ENCODE assay signal across 9 mouse cellular contexts in genomic region chr3:89314791-89315190, GRCm38 (mm10). TPM values are rescaled to one million over a fixed set of nuclear protein-coding genes. Genes with fewer than 3 reads are reported as not detected.
A peak's percentile ranks its signal among the peaks of the same experiment; 100 is the strongest.
DNase-seq lines count a peak whose midpoint lies in the region; ATAC-seq and TF ChIP-seq lines count a peak whose summit lies in the region.
"Had no signal": no experiment of that assay in that cellular context is flagged by ENCODE, and none has a peak within 500 bp of the region (broad histone marks: within the 10 kb centered on the region; RNA-seq: fewer than 3 reads in every experiment).

No protein-coding gene starts in this region.

- no peak for ATAC-seq in forebrain, embryonic 16.5 days

- in situ Hi-C loops in CH12.LX (cut with MboI; ENCODE audit: low pct_ligation_motif_present, low pct_unique_long_range_greater_than_20kb, low sequenced_read_pairs) = no loop called here

- intact Hi-C loops in heart, postnatal 14 days (cut with DNase I) = loop anchor here (2.0 kb wide), 1 partner anchor 170 kb away; no protein-coding TSS in a partner anchor

- H3K4me2 ChIP-seq in CH12.LX (ENCODE audit: insufficient read depth, low read depth, poor library complexity, severe bottlenecking) = 0 out of 2 replicates have a peak overlapping the region, but pooled peaks have one; percentile 58
- no peak overlapping the region for H3K4me2 ChIP-seq in forebrain, embryonic 16.5 days (ENCODE audit: low read length)

- TF ChIP-seq RAD21 in CH12.LX (IDR thresholded peaks at IDR 0.05; ENCODE audit: low read depth, low read length) = no peak

- H3K9ac ChIP-seq in CH12.LX (ENCODE audit: insufficient read depth, low read depth) = no peak overlapping the region
- peak overlapping the region; percentile 51 for H3K9ac ChIP-seq in forebrain, embryonic 16.5 days (replicated peaks; ENCODE audit: low read depth, low read length)

- 52% methylated on average over 2 of the region's 2 CpGs for WGBS in heart, embryonic 10.5 days
- WGBS in forebrain, embryonic 16.5 days = 38% methylated on average over 2 of the region's 2 CpGs

- peak overlapping the region; percentile 57 for H3K4me3 ChIP-seq in heart, embryonic 10.5 days
- H3K4me3 ChIP-seq in CH12.LX (replicated peaks in 1 of 3; ENCODE audit: low read depth in 2 of 3, low read length in 2 of 3, poor library complexity in 1 of 3) = peak overlapping the region in 2 of 3 experiments; percentile 45 to 50
- no peak overlapping the region for H3K4me3 ChIP-seq in forebrain, embryonic 16.5 days (replicated peaks; ENCODE audit: low read length)

- DNase-seq in heart, embryonic 10.5 days (ENCODE audit: low spot score) = no peak
- no peak for DNase-seq in heart, postnatal 14 days
- DNase-seq in CH12.LX (ENCODE audit: extremely low read depth) = no peak
- peak; percentile 59 for DNase-seq in lung, postnatal 10 days
- no peak for DNase-seq in spleen, postnatal 4 days (ENCODE audit: low spot score in 2 of 2)
- DNase-seq in B cell, adult 2 months = no peak
- no peak for DNase-seq in T-cell, adult 2 months (ENCODE audit: low spot score)

- no peak for TF ChIP-seq CTCF in CH12.LX (conservative IDR thresholded peaks at IDR 0.05 in 1 of 2, IDR thresholded peaks at IDR 0.05 in 1 of 2; ENCODE audit: low read depth in 2 of 2, low read length in 2 of 2)

- H3K4me1 ChIP-seq in heart, embryonic 10.5 days = peaks cover 47% of the 10 kb centered on the region
- peaks cover 25 to 56% of the 10 kb centered on the region in 2 experiments for H3K4me1 ChIP-seq in CH12.LX (ENCODE audit: control insufficient read depth in 1 of 2, insufficient read depth in 2 of 2)
- H3K4me1 ChIP-seq in forebrain, embryonic 16.5 days (replicated peaks; ENCODE audit: control insufficient read depth, insufficient read depth, low read length) = peaks cover 46% of the 10 kb centered on the region

- TF ChIP-seq POLR2A in CH12.LX (IDR thresholded peaks at IDR 0.05; ENCODE audit: low read depth, low read length) = no peak

- dilution Hi-C loops in CH12.LX (cut with MboI; ENCODE audit: extremely low pct_ligation_motif_present, extremely low pct_unique_long_range_greater_than_20kb, low sequenced_read_pairs) = no loop called here

- H3K27me3 ChIP-seq in heart, embryonic 10.5 days (ENCODE audit: insufficient read depth, poor library complexity, severe bottlenecking) = peaks cover 28% of the 10 kb centered on the region
- H3K27me3 ChIP-seq in CH12.LX (replicated peaks) = peaks cover 29% of the 10 kb centered on the region
- H3K27me3 ChIP-seq in forebrain, embryonic 16.5 days (replicated peaks; ENCODE audit: control insufficient read depth, insufficient read depth, low read length) = peaks cover 17% of the 10 kb centered on the region

- no peak for TF ChIP-seq EP300 in CH12.LX (IDR thresholded peaks at IDR 0.05; ENCODE audit: low read length)

- no peaks in the 10 kb centered on the region for H3K9me3 ChIP-seq in heart, embryonic 10.5 days
- H3K9me3 ChIP-seq in CH12.LX (replicated peaks; ENCODE audit: low read length) = peaks cover 5% of the 10 kb centered on the region
- H3K9me3 ChIP-seq in forebrain, embryonic 16.5 days (ENCODE audit: control insufficient read depth, low read length) = 0 out of 2 replicates have a peak, but pooled peaks cover 4% of the 10 kb centered on the region

- peak overlapping the region; percentile 67 for H3K27ac ChIP-seq in heart, embryonic 10.5 days
- H3K27ac ChIP-seq in CH12.LX (ENCODE audit: insufficient read depth, low read depth) = no peak overlapping the region
- H3K27ac ChIP-seq in forebrain, embryonic 16.5 days (ENCODE audit: low read length) = no peak overlapping the region
- H3K27ac ChIP-seq: macrophage had no signal

- no peaks in the 10 kb centered on the region for H3K36me3 ChIP-seq in heart, embryonic 10.5 days
- no peaks in the 10 kb centered on the region for H3K36me3 ChIP-seq in CH12.LX (replicated peaks in 1 of 2; ENCODE audit: control insufficient read depth in 1 of 2, insufficient read depth in 1 of 2, low read length in 1 of 2)
- no peaks in the 10 kb centered on the region; the same call in 1 of the 2 replicates for H3K36me3 ChIP-seq in forebrain, embryonic 16.5 days (ENCODE audit: control insufficient read depth, insufficient read depth)

- H3K79me2 ChIP-seq in CH12.LX (replicated peaks; ENCODE audit: control insufficient read depth, extremely low read depth, insufficient read depth, poor library complexity, severe bottlenecking) = no peaks in the 10 kb centered on the region

TF ChIP-seq in CH12.LX, 34 proteins besides CTCF, POLR2A, EP300 and RAD21:
- TF ChIP-seq MXI1 (IDR thresholded peaks at IDR 0.05; ENCODE audit: low read depth, low read length) (no peak), ZNF384 (IDR thresholded peaks at IDR 0.05; ENCODE audit: low read depth, low read length) (no peak), JUND (conservative IDR thresholded peaks at IDR 0.05; ENCODE audit: low read depth, low read length) (no peak), SMC3 (IDR thresholded peaks at IDR 0.05; ENCODE audit: low read depth, low read length) (no peak), MAX (IDR thresholded peaks at IDR 0.05; ENCODE audit: low read length) (no peak), SIN3A (IDR thresholded peaks at IDR 0.05; ENCODE audit: low read length) (no peak), CHD1 (IDR thresholded peaks at IDR 0.05; ENCODE audit: low read depth, low read length) (no peak), CHD2 (IDR thresholded peaks at IDR 0.05; ENCODE audit: low read length) (no peak), MAZ (IDR thresholded peaks at IDR 0.05; ENCODE audit: low read depth, low read length) (no peak), TBP (conservative IDR thresholded peaks at IDR 0.05; ENCODE audit: low read depth, low read length) (no peak), HCFC1 (IDR thresholded peaks at IDR 0.05; ENCODE audit: low read depth, low read length) (no peak), GABPA (IDR thresholded peaks at IDR 0.05; ENCODE audit: insufficient replicate concordance, low read depth, low read length) (no peak)

RNA-seq across cellular contexts. Expression of gene Efna3, which starts 8.0 kb away (rescaled TPM):
- 0.71 and 2.5 TPM in 2 replicates for polyA plus RNA-seq in heart, embryonic 10.5 days (2016; fragmentation: Nextera tagmentation; extraction: Ambion mirVana)
- total RNA-seq in heart, postnatal 14 days (2021) = not detected
- 0.13 TPM in 1 of 2 replicates, not detected in the other for total RNA-seq in CH12.LX (2012; rRNA removed)
- 0.09 TPM in 1 of 2 replicates, not detected in the other for total RNA-seq in CH12.LX (2014; rRNA removed)
- 0.19 TPM in 1 of 2 replicates, not detected in the other for polyA plus RNA-seq in CH12.LX (2012; ENCODE audit: insufficient read length, low read depth)
- 55.3 and 55.8 TPM in 2 replicates for polyA plus RNA-seq in forebrain, embryonic 16.5 days (2015; fragmentation: Nextera tagmentation; extraction: Ambion mirVana)
- polyA plus RNA-seq: macrophage had no signal

RNA-seq across cellular contexts. Expression of gene Efna4, which starts 23.0 kb away (rescaled TPM):
- polyA plus RNA-seq in heart, embryonic 10.5 days (2016; fragmentation: Nextera tagmentation; extraction: Ambion mirVana) = 10.6 and 19.3 TPM in 2 replicates
- total RNA-seq in heart, postnatal 14 days (2021) = under 1 TPM; 0.49 to 0.74 TPM
- 2.6 and 3.1 TPM in 2 replicates for total RNA-seq in CH12.LX (2012; rRNA removed)
- 0.76 and 1.1 TPM in 2 replicates for total RNA-seq in CH12.LX (2014; rRNA removed)
- polyA plus RNA-seq in CH12.LX (2012; ENCODE audit: insufficient read length, low read depth) = 1.00 and 1.1 TPM in 2 replicates
- polyA plus RNA-seq in forebrain, embryonic 16.5 days (2015; fragmentation: Nextera tagmentation; extraction: Ambion mirVana) = 14.1 and 16.7 TPM in 2 replicates
- polyA plus RNA-seq: macrophage had no signal

RNA-seq across cellular contexts. Expression of gene Efna1, which starts 33.8 kb away (rescaled TPM):
- 32.0 and 37.7 TPM in 2 replicates for polyA plus RNA-seq in heart, embryonic 10.5 days (2016; fragmentation: Nextera tagmentation; extraction: Ambion mirVana)
- total RNA-seq in heart, postnatal 14 days (2021) = 10 to 100 TPM; 32.4 to 34.0 TPM
- total RNA-seq in CH12.LX (2012; rRNA removed) = 0.59 and 0.93 TPM in 2 replicates
- 0.62 and 0.70 TPM in 2 replicates for total RNA-seq in CH12.LX (2014; rRNA removed)
- polyA plus RNA-seq in CH12.LX (2012; ENCODE audit: insufficient read length, low read depth) = 0.71 and 0.80 TPM in 2 replicates
- 8.3 and 9.5 TPM in 2 replicates for polyA plus RNA-seq in forebrain, embryonic 16.5 days (2015; fragmentation: Nextera tagmentation; extraction: Ambion mirVana)

RNA-seq across cellular contexts. Expression of gene Adam15, which starts 35.0 kb away (rescaled TPM):
- polyA plus RNA-seq in heart, embryonic 10.5 days (2016; fragmentation: Nextera tagmentation; extraction: Ambion mirVana) = 41.9 and 49.0 TPM in 2 replicates
- 10 to 100 TPM; 80.4 to 100.0 TPM for total RNA-seq in heart, postnatal 14 days (2021)
- total RNA-seq in CH12.LX (2012; rRNA removed) (31.3 and 39.1 TPM in 2 replicates), CH12.LX (2014; rRNA removed) (5.8 and 5.9 TPM in 2 replicates)
- polyA plus RNA-seq in CH12.LX (2012; ENCODE audit: insufficient read length, low read depth) = 26.2 and 26.5 TPM in 2 replicates
- 40.4 and 55.2 TPM in 2 replicates for polyA plus RNA-seq in forebrain, embryonic 16.5 days (2015; fragmentation: Nextera tagmentation; extraction: Ambion mirVana)

RNA-seq across cellular contexts. Expression of gene Slc50a1, which starts 44.4 kb away (rescaled TPM):
- 39.9 and 42.4 TPM in 2 replicates for polyA plus RNA-seq in heart, embryonic 10.5 days (2016; fragmentation: Nextera tagmentation; extraction: Ambion mirVana)
- 10 to 100 TPM; 20.6 to 22.7 TPM for total RNA-seq in heart, postnatal 14 days (2021)
- 47.8 and 50.9 TPM in 2 replicates for total RNA-seq in CH12.LX (2012; rRNA removed)
- 40.6 and 41.8 TPM in 2 replicates for total RNA-seq in CH12.LX (2014; rRNA removed)
- 44.7 and 56.0 TPM in 2 replicates for polyA plus RNA-seq in CH12.LX (2012; ENCODE audit: insufficient read length, low read depth)
- polyA plus RNA-seq in forebrain, embryonic 16.5 days (2015; fragmentation: Nextera tagmentation; extraction: Ambion mirVana) = 38.6 and 41.2 TPM in 2 replicates

Comparison
In these comparisons a context has a peak if more than half of its experiments do, and no peak if none do; other contexts are left out.
1. RNA of gene Efna3, which starts 8.0 kb away (polyA plus RNA-seq): 55.3 to 55.8 TPM in forebrain, embryonic 16.5 days; 0.71 to 2.5 TPM in heart, embryonic 10.5 days and 0.19 TPM in CH12.LX; every median in the first group is over 10 times any median in the second.